Mouse (Mus musculus) stomach, postnatal 0 days (tissue): ENCODE results near the gene Ank3. TPM values are rescaled to one million over a fixed set of nuclear protein-coding genes. Genes with fewer than 3 reads are reported as not detected.
A peak's percentile ranks its signal among the peaks of the same experiment; 100 is the strongest.

Experiments used
- ATAC-seq: fragments of 200-750 bp; cut with Nextera tagmentation; 2 replicates; pipeline ENCODE4 v1.8.0; 2017; ENCODE audit not compliant: low FRiP score, low TSS enrichment
- DNase-seq: peaks from one replicate; pipeline ENCODE4 v3.0.0-alpha.2; 2016; ENCODE audit warnings: low spot score
- H3K27ac ChIP-seq: fragments of 300-500 bp; sonication (generic); replicated peaks from 2 replicates; pipeline ENCODE4 v1.5.1; 2014; ENCODE audit warnings: mild to moderate bottlenecking, control low read depth
- H3K27me3 ChIP-seq: fragments of 300-500 bp; sonication (generic); 2 replicates; pipeline ENCODE4 v1.6.1; 2014; ENCODE audit warnings: low read length; ENCODE audit not compliant: control insufficient read depth, insufficient read depth
- H3K36me3 ChIP-seq: fragments of 300-500 bp; sonication (generic); 2 replicates; pipeline ENCODE4 v1.6.1; 2014; ENCODE audit warnings: low read length, mixed read lengths; ENCODE audit not compliant: control insufficient read depth, insufficient read depth
- H3K4me1 ChIP-seq: fragments of 300-500 bp; sonication (generic); replicated peaks from 2 replicates; pipeline ENCODE4 v1.6.1; 2014; ENCODE audit warnings: antibody characterized with exemption; ENCODE audit not compliant: control insufficient read depth, insufficient read depth
- H3K4me2 ChIP-seq: fragments of 300-500 bp; sonication (generic); replicated peaks from 2 replicates; pipeline ENCODE4 v1.6.1; 2014; ENCODE audit warnings: low read depth, mild to moderate bottlenecking, control low read depth, moderate library complexity
- H3K4me3 ChIP-seq: fragments of 300-500 bp; sonication (generic); 2 replicates; pipeline ENCODE4 v1.5.1; 2014; ENCODE audit warnings: low read depth, low read length, control low read depth
- H3K9ac ChIP-seq: fragments of 300-500 bp; sonication (generic); 2 replicates; pipeline ENCODE4 v1.6.1; 2014; ENCODE audit warnings: mild to moderate bottlenecking, low read length, control low read depth, mixed read lengths
- H3K9me3 ChIP-seq: fragments of 300-500 bp; sonication (generic); 2 replicates; pipeline ENCODE4 v1.6.1; 2016; ENCODE audit warnings: low read length; ENCODE audit not compliant: control insufficient read depth
- CTCF ChIP-seq: IDR thresholded peaks from 2 replicates; pipeline ENCODE4 v1.5.1; 2016; ENCODE audit warnings: antibody characterized with exemption, low read depth, mild to moderate bottlenecking, moderate library complexity
- EP300 ChIP-seq: optimal IDR thresholded peaks from 2 replicates; pipeline ENCODE3; 2016; ENCODE audit warnings: antibody characterized with exemption
- WGBS: fragments of 180-500 bp; shearing (Covaris S2); extraction: QIAGEN DNeasy Blood & Tissue Kit; methylation state at CpG from one replicate; pipeline ENCODE4 v1.1.7; 2014; 5-methylcytosine and 5-hydroxymethylcytosine counted together
- polyA plus RNA-seq: library from polyadenylated mRNA; unstranded; fragments of >200 nt; fragmentation: Nextera tagmentation; extraction: Ambion mirVana; gene quantifications from 2 replicates; pipeline ENCODE4 v1.2.1, GENCODE M21; 2015

Ank3 gene
- polyA plus RNA-seq, 1 experiment from 2014 or later = 16.0 TPM

DNA sequence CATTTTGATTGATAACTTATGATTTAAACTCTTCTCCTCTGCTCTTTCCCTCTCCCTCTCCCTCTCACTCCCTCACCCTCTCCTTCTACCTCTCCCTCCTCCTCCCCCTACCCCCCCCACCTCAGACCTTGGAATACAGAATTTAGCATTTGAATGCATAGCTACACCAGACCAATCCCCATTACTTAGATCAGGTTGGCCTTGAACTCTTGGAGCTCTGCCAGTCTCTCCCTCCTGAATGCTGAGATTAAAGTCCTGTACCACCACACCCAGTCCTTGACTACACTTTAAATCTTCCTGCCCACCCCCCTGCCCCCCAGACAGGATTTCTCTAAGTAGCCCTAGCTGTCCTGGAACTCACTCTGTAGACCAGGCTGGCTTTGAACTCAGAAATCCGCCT is 38.9 kb upstream of the Ank3 start:
- Histone ChIP-seq H3K4me3 (no peak overlapping the region), H3K27ac (no peak overlapping the region), H3K9me3 (no peaks in the 10 kb centered on the region), H3K27me3 (no peaks in the 10 kb centered on the region), H3K4me2 (no peak overlapping the region), H3K9ac (no peak overlapping the region), H3K4me1 (no peaks in the 10 kb centered on the region), H3K36me3 (no peaks in the 10 kb centered on the region)
- WGBS = 90% methylated on average over 1 of the region's 1 CpGs
- DNase-seq = no peak
- TF ChIP-seq CTCF (no peak), EP300 (no peak)
- ATAC-seq = no peak

DNA sequence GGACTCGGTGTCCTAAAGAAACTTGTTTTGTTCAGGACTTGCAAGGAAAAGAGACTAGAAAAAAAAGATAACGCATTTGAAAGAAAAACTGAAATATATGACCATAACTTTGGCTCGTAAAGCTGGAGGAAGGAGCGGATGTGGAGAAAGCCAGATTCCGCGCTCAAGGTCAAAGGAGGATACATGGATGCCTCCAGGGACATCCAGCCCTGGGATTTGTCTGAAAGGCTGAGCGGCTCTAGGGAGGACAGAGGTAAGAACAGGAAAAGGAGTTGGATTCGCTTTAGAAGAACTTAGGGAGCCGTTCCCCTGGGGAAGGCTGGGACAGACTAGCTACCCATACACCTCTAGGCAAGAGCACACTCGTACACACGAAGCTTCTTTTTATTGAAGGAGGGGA is 32.4 kb upstream of the Ank3 start:
- no peak for TF ChIP-seq CTCF
- TF ChIP-seq EP300 = no peak
- H3K9ac ChIP-seq = no peak overlapping the region
- ATAC-seq (no peak), DNase-seq (no peak)
- H3K36me3 ChIP-seq = no peaks in the 10 kb centered on the region
- H3K4me1 ChIP-seq = no peaks in the 10 kb centered on the region
- H3K27ac ChIP-seq = no peak overlapping the region
- no peak overlapping the region for H3K4me2 ChIP-seq
- H3K4me3 ChIP-seq = no peak overlapping the region
- no peaks in the 10 kb centered on the region for H3K9me3 ChIP-seq
- WGBS = 73% methylated on average over 11 of the region's 11 CpGs
- no peaks in the 10 kb centered on the region for H3K27me3 ChIP-seq

GRCm38 (mm10) chr10:69366877-69367387 is 31.6 kb upstream of the Ank3 start:
- ATAC-seq (no peak), DNase-seq (no peak)
- TF ChIP-seq CTCF = peak; percentile 72
- no peak for TF ChIP-seq EP300
- H3K4me3 ChIP-seq = no peak overlapping the region
- no peak overlapping the region for H3K4me2 ChIP-seq
- no peaks in the 10 kb centered on the region for H3K36me3 ChIP-seq
- WGBS = 85% methylated on average over 13 of the region's 13 CpGs
- H3K27ac ChIP-seq = no peak overlapping the region
- H3K9me3 ChIP-seq = no peaks in the 10 kb centered on the region
- H3K27me3 ChIP-seq = no peaks in the 10 kb centered on the region
- no peak overlapping the region for H3K9ac ChIP-seq
- no peaks in the 10 kb centered on the region for H3K4me1 ChIP-seq

DNA sequence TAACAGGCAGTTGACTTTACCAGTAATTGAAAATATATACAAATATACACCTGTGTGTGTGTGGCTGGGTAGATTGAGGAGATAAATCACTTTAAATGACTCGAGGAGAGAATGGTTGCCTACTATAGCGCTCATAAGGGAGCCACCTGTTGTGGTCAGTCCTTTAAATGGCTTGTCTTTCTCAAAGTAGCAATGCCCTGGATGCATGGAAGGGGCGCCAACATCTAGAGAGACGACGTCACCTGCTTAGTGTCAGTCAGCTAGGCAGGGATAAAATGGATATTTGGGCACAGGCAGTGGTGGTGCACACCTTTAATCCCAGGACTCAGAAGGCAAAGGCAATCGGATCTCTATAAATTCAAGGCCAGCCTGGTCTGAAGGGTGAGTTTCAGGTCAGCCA is 29.3 kb upstream of the Ank3 start:
- Histone ChIP-seq H3K4me3 (no peak overlapping the region), H3K27me3 (no peaks in the 10 kb centered on the region), H3K9ac (no peak overlapping the region), H3K36me3 (no peaks in the 10 kb centered on the region), H3K4me1 (no peaks in the 10 kb centered on the region), H3K27ac (no peak overlapping the region), H3K4me2 (no peak overlapping the region), H3K9me3 (no peaks in the 10 kb centered on the region)
- TF ChIP-seq CTCF = no peak
- no peak for TF ChIP-seq EP300
- 77% methylated on average over 6 of the region's 6 CpGs for WGBS
- ATAC-seq (no peak), DNase-seq (no peak)

GRCm38 (mm10) chr10:69371441-69371840 is 27.1 kb upstream of the Ank3 start:
- Histone ChIP-seq H3K36me3 (no peaks in the 10 kb centered on the region), H3K27me3 (no peaks in the 10 kb centered on the region), H3K9me3 (no peaks in the 10 kb centered on the region), H3K4me3 (no peak overlapping the region), H3K27ac (no peak overlapping the region), H3K9ac (no peak overlapping the region), H3K4me1 (no peaks in the 10 kb centered on the region), H3K4me2 (no peak overlapping the region)
- 16% methylated on average over 10 of the region's 10 CpGs for WGBS
- ATAC-seq = no peak
- TF ChIP-seq CTCF (peak; percentile 83), EP300 (no peak)
- DNase-seq = peak; percentile 58

- DNase-seq = no peak
- no peak overlapping the region for H3K4me2 ChIP-seq
- no peaks in the 10 kb centered on the region for H3K27me3 ChIP-seq
Measured at GRCm38 (mm10) chr10:69372061-69372460, 26.5 kb upstream of the Ank3 start.

More at GRCm38 (mm10) chr10:69372061-69372460, 26.5 kb upstream of the Ank3 start:
- Histone ChIP-seq H3K9me3 (no peaks in the 10 kb centered on the region), H3K4me1 (no peaks in the 10 kb centered on the region), H3K9ac (no peak overlapping the region), H3K36me3 (no peaks in the 10 kb centered on the region), H3K4me3 (no peak overlapping the region), H3K27ac (no peak overlapping the region)
- ATAC-seq = no peak
- WGBS = 88% methylated on average over 14 of the region's 14 CpGs
- TF ChIP-seq EP300 (no peak), CTCF (no peak)
